Mouse (Mus musculus) spleen, adult 2 months (tissue): ENCODE results near the gene Herpud1. TPM values are rescaled to one million over a fixed set of nuclear protein-coding genes. Genes with fewer than 3 reads are reported as not detected.

Experiments used
- DNase-seq, 2 experiments: peaks; one replicate each; pipeline versions ENCODE4 v3.0.0 to v3.0.0-alpha.2; 2012 to 2021; ENCODE audit warnings: low spot score in 2 of 2, low read depth in 1 of 2
- H3K27ac ChIP-seq: fragments of 200-500 bp; 2 replicates; pipeline ENCODE4 v1.5.1; 2012; ENCODE audit warnings: low read length, inconsistent platforms; ENCODE audit not compliant: insufficient read depth
- H3K27me3 ChIP-seq: fragments of 200-500 bp; 2 replicates; pipeline ENCODE4 v1.6.1; 2012; ENCODE audit warnings: mild to moderate bottlenecking, moderate library complexity, low read length, inconsistent platforms; ENCODE audit not compliant: control insufficient read depth, insufficient read depth
- H3K36me3 ChIP-seq: fragments of 200-500 bp; 2 replicates; pipeline ENCODE4 v1.6.1; 2012; ENCODE audit warnings: mild to moderate bottlenecking, low read length, inconsistent platforms; ENCODE audit not compliant: control insufficient read depth, insufficient read depth
- H3K4me1 ChIP-seq: fragments of 200-500 bp; 2 replicates; pipeline ENCODE4 v1.6.1; 2011; ENCODE audit warnings: inconsistent platforms; ENCODE audit not compliant: control insufficient read depth, insufficient read depth, insufficient read length
- H3K4me3 ChIP-seq: fragments of 200-500 bp; 2 replicates; pipeline ENCODE4 v1.5.1; 2011; ENCODE audit warnings: mild to moderate bottlenecking, inconsistent platforms; ENCODE audit not compliant: insufficient read depth, insufficient read length; ENCODE audit errors: extremely low read depth
- CTCF ChIP-seq: fragments of 200-500 bp; IDR thresholded peaks from 2 replicates; pipeline ENCODE4 v1.5.1; 2011; ENCODE audit warnings: mild to moderate bottlenecking, inconsistent platforms; ENCODE audit not compliant: insufficient read depth, insufficient read length, insufficient replicate concordance; ENCODE audit errors: extremely low read depth
- POLR2A ChIP-seq: fragments of 200-500 bp; IDR thresholded peaks from 2 replicates; pipeline ENCODE4 v1.6.1; 2011; ENCODE audit warnings: low read depth, low read length, inconsistent platforms
- WGBS: fragments of 180-500 bp; shearing (Covaris S2); methylation state at CpG from one replicate; pipeline ENCODE4 v1.1.7; 2018; 5-methylcytosine and 5-hydroxymethylcytosine counted together
- polyA plus RNA-seq: library from polyadenylated mRNA; depleted of rRNA; stranded (reverse); fragments of >200 nt; gene quantifications from 2 replicates; pipeline ENCODE4 v1.2.3, GENCODE M21; 2012

Gene Herpud1
- polyA plus RNA-seq, 1 experiment = 198 TPM

DNA sequence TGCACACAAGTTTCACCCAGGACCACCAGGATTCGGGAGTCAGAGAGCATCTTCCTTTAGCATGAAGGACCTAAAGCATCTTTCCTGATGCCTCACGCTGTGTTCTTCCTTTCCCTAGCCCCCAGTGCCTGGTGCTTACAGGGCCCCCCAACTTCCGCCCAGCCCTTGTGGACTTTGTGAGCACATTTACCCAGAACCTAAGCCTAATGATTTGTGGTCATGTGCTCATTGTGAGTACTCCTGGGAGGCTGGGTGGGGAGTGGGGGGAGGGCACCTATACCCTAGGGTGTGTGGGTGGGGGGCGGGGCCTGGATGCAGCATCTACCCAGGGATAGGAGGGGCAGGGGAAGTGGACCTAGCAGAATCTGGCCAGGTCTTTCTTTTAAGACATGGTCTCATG, 40.6 kb upstream of the Herpud1 start:
- no peaks in the 10 kb centered on the region for H3K27me3 ChIP-seq
- H3K36me3 ChIP-seq = no peaks in the 10 kb centered on the region
- H3K4me3 ChIP-seq = no peak overlapping the region
- TF ChIP-seq CTCF (no peak), POLR2A (no peak)
- no peak for DNase-seq
- WGBS = 87% methylated on average over 4 of the region's 4 CpGs
- peaks cover 36% of the 10 kb centered on the region; the same call in 1 of the 2 replicates for H3K4me1 ChIP-seq
- H3K27ac ChIP-seq = peak overlapping the region; percentile 70; the same call in 1 of the 2 replicates

DNA sequence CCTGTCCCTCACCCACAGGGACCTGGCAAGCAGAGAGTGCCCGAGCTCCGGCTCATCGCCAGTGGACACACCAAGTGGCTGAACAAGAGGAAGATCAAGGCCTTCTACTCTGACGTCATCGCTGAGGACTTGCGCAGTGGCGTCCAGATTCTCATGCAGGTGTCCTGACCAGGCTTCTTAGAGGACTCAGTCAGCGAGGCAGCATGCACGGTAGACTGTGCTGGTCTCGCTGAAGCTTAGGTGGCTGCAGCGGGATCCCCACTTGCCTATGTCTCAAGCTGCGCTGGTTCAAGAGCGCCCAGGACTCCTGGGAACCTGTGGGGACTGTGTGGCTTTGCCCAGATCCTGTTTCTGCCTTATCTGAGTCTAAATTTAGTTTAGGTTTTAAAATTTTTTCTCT, 40.0 kb upstream of the Herpud1 start:
- TF ChIP-seq POLR2A = no peak
- no peak for TF ChIP-seq CTCF
- Histone ChIP-seq H3K27ac (peak overlapping the region; percentile 70), H3K4me3 (no peak overlapping the region), H3K36me3 (no peaks in the 10 kb centered on the region), H3K4me1 (peaks cover 31% of the 10 kb centered on the region; the same call in 1 of the 2 replicates), H3K27me3 (no peaks in the 10 kb centered on the region)
- WGBS = 53% methylated on average over 13 of the region's 13 CpGs
- no peak for DNase-seq

DNA sequence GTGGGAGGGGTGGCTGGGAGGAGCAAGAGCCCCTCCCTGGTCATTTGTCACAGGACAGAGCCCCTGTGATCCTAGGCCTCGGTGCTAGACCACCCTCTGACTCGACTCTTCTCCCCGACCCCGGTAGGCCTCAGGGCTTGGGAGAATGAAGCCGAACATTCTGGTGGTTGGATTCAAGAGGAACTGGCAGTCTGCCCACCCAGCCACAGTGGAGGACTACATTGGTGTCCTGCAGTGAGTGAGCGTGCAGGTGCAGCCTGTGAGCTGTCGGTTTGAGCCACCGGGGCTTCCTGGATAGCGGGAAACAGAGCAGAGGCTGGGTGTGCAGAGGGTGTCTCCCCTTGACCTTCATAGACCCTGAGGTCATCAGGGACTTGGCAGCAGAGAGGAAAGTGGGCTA, 37.8 kb upstream of the Herpud1 start:
- Histone ChIP-seq H3K36me3 (no peaks in the 10 kb centered on the region), H3K27ac (no peak overlapping the region), H3K4me1 (peaks cover 27% of the 10 kb centered on the region; the same call in 1 of the 2 replicates), H3K4me3 (no peak overlapping the region), H3K27me3 (no peaks in the 10 kb centered on the region)
- TF ChIP-seq POLR2A (no peak), CTCF (no peak)
- DNase-seq = no peak
- WGBS = 20% methylated on average over 9 of the region's 9 CpGs

DNA sequence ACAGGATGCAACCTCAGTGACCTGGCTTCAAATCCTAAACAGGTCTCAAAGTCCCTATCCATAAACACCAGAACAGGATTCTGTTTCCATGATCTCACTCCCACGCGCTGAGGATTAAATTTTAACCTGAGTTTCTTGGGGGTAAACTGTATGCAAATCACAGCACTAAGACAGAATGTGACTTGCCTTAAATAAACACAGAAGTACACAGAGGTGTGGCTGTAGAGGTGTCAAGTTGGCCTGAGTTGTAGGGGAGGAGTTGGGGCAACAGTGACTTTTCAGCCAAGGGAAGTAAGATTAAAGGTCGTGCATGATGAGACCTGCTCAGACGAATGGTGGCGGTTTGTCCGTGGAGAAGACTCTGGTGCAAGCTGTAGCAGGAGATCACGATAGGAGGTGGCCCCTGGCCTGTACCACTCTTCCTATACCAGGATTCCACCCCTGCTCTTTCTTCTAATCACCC, 32.1 kb upstream of the Herpud1 start:
- H3K4me3 ChIP-seq = no peak overlapping the region
- WGBS = 36% methylated on average over 7 of the region's 7 CpGs
- peak overlapping the region; percentile 94 for H3K27ac ChIP-seq
- TF ChIP-seq POLR2A (no peak), CTCF (no peak)
- no peaks in the 10 kb centered on the region for H3K36me3 ChIP-seq
- H3K4me1 ChIP-seq = peaks cover 23% of the 10 kb centered on the region; the same call in 1 of the 2 replicates
- peak in 1 of 2 experiments; percentile 45 for DNase-seq
- no peaks in the 10 kb centered on the region for H3K27me3 ChIP-seq

DNA sequence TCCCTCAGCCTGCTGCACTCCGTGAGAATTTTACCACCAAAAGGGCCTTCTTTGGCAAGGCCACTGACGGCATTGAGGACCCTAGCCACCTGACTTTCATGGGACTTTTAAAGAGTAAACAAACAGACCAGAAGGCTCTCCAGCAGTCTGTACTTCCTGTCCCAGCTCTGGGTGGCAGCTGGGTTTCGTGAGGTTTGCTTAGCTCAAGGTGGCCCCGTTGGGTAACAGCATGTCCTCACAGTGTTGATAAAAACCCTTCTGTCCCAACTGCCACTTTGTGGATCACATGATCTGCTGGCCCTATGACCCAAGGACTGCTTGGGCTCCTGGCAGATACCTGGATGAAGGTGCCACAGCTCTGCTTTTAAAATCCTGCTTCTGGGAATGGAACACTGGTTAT, 31.7 kb upstream of the Herpud1 start:
- H3K4me3 ChIP-seq = no peak overlapping the region
- peak; percentile 61 to 63 for DNase-seq
- no peaks in the 10 kb centered on the region for H3K36me3 ChIP-seq
- no peak for TF ChIP-seq CTCF
- 7% methylated on average over 4 of the region's 4 CpGs for WGBS
- no peaks in the 10 kb centered on the region for H3K27me3 ChIP-seq
- H3K4me1 ChIP-seq = peaks cover 23% of the 10 kb centered on the region; the same call in 1 of the 2 replicates
- peak overlapping the region; percentile 94 for H3K27ac ChIP-seq

DNA sequence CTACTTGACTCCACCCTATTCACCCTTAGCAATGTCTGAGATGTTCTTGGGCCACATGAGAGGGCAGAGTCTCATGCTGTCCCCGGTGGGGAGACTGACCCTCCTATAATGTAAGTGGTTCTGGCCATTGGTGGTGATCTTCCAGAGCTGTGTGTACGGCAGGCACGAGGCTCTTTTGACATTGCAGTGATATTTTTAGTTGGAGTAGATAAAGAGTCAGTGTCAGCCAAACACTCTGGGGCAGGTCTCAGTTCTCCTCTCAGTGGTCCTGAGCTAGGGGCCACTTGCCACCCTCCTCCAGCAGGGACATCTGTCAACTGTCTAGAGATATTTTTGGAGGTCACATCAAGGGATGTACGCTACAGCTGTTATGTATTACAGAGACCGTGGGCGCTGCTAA, 29.0 kb upstream of the Herpud1 start:
- DNase-seq = no peak
- Histone ChIP-seq H3K4me3 (no peak overlapping the region), H3K27me3 (no peaks in the 10 kb centered on the region), H3K4me1 (peaks cover 32% of the 10 kb centered on the region; the same call in 1 of the 2 replicates), H3K36me3 (no peaks in the 10 kb centered on the region), H3K27ac (no peak overlapping the region)
- no peak for TF ChIP-seq POLR2A
- no peak for TF ChIP-seq CTCF
- 36% methylated on average over 6 of the region's 6 CpGs for WGBS

DNA sequence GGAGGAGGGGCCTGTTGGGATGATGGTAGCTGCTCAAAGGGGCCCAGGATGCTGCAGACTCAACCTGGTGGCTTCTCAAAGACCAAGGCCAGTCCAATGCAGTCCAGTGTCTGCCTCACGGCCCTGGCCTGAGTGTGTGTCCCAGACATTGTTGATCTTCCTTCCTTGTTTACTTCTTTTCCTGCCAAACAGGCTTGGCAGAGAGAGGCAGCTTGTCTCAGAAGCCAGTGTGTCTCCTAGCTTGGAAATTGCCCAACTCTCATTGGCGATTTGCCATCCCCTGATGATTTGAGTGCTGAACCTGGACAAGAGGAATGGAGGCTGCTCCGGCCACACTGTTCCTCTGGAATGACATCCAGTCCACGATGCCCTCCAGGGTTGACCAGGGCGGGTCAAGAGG, 27.7 kb upstream of the Herpud1 start:
- Histone ChIP-seq H3K27me3 (no peaks in the 10 kb centered on the region), H3K27ac (no peak overlapping the region), H3K4me3 (no peak overlapping the region), H3K4me1 (peaks cover 43% of the 10 kb centered on the region; the same call in 1 of the 2 replicates), H3K36me3 (no peaks in the 10 kb centered on the region)
- WGBS = 90% methylated on average over 5 of the region's 5 CpGs
- no peak for TF ChIP-seq CTCF
- TF ChIP-seq POLR2A = no peak
- no peak for DNase-seq
